Mouse (Mus musculus) midbrain, embryonic 10.5 days (tissue): Measurements from ENCODE around the gene Il1b. TPM values are rescaled to one million over a fixed set of nuclear protein-coding genes. Genes with fewer than 3 reads are reported as not detected.

Experiments
- polyA plus RNA-seq: library from polyadenylated mRNA; unstranded; fragments of >200 nt; fragmentation: Nextera tagmentation; extraction: Ambion mirVana; gene quantifications from 2 replicates; pipeline ENCODE4 v1.2.1, GENCODE M21; 2016

The Il1b gene
- polyA plus RNA-seq, 1 experiment from 2014 or later, result not detected

Other genes with a start within 250 kb of the Il1b start
- gene Chchd5, start 241.4 kb downstream of the Il1b start, polyA plus RNA-seq, result 28.7 and 31.6 TPM in 2 replicates
- gene Slc20a1, start 172.4 kb downstream of the Il1b start, polyA plus RNA-seq, result 53.7 and 55.6 TPM in 2 replicates
- gene Ckap2l, start 73.9 kb downstream of the Il1b start, polyA plus RNA-seq, result 64.6 and 69.7 TPM in 2 replicates
- gene Il1a, start 61.2 kb downstream of the Il1b start, polyA plus RNA-seq, result 0.10 and 0.11 TPM in 2 replicates
- not detected in 2 replicates for gene F830045P16Rik, start 165.5 kb upstream of the Il1b start, polyA plus RNA-seq
- gene Sirpa, start 221.7 kb upstream of the Il1b start, polyA plus RNA-seq, result 15.7 and 16.0 TPM in 2 replicates